Mouse (Mus musculus) Patski (cell line): ENCODE data around the gene Repin1. TPM values are rescaled to one million over a fixed set of nuclear protein-coding genes. Genes with fewer than 3 reads are reported as not detected.

Experiments
- ATAC-seq: fragments of 100-300 bp; one replicate; pipeline ENCODE4 v1.8.0; 2021
- CTCF ChIA-PET: fragments of 350-600 bp; sonication (Branson Sonifier 250); formaldehyde crosslinking; loops from one replicate; lab custom pipeline; 2022; ENCODE audit warnings: inconsistent platforms; lab: Charles Lee
- POLR2A ChIA-PET: fragments of 350-600 bp; sonication (Branson Sonifier 250); formaldehyde crosslinking; loops from one replicate; lab custom pipeline; 2022; ENCODE audit warnings: antibody characterized with exemption, inconsistent platforms; lab: Charles Lee
- DNase-seq: peaks from one replicate; pipeline ENCODE4 v3.0.0-alpha.2; 2011; ENCODE audit warnings: low read depth, low spot score
- H3K27me3 ChIP-seq: fragments of 371-371 bp; one replicate; pipeline ENCODE4 v1.5.1; 2021
- CTCF ChIP-seq: fragments of 100-300 bp; IDR thresholded peaks from one replicate; pipeline ENCODE4 v1.5.1; 2021
- in situ Hi-C: fragments of 300-500 bp; cut with MboI; formaldehyde crosslinking; loops from 3 replicates; pipeline ENCODE4 v1.11.1; 2018; ENCODE audit warnings: low pct_unique_long_range_greater_than_20kb, mixed read lengths
- polyA plus RNA-seq: library from polyadenylated mRNA; unstranded; gene quantifications from one replicate; pipeline ENCODE4 v1.2.3, GENCODE M21; 2021

Gene Repin1
- polyA plus RNA-seq, 1 experiment from 2014 or later: 44.2 TPM

- in situ Hi-C loops: no loop called here
- H3K27me3 ChIP-seq: peaks cover 4% of the 10 kb centered on the region
- ATAC-seq (peak; percentile 41), DNase-seq (no peak)
- POLR2A ChIA-PET: interaction anchor here (0.6 to 1.1 kb wide), 4 partner anchors 23 to 131 kb away, joined by 3 to 5 read pairs (median 3); partner anchors contain the start of genes Gm44965 and Repin1
- no peak for TF ChIP-seq CTCF
- CTCF ChIA-PET: interaction anchor here (0.8 to 1.6 kb wide), 2 partner anchors 27 to 38 kb away, joined by 4 read pairs; partner anchors contain the start of genes Gm44965 and Repin1
Measured at GRCm38 (mm10) chr6:48555104-48555890, 38.4 kb upstream of the Repin1 start.

DNA sequence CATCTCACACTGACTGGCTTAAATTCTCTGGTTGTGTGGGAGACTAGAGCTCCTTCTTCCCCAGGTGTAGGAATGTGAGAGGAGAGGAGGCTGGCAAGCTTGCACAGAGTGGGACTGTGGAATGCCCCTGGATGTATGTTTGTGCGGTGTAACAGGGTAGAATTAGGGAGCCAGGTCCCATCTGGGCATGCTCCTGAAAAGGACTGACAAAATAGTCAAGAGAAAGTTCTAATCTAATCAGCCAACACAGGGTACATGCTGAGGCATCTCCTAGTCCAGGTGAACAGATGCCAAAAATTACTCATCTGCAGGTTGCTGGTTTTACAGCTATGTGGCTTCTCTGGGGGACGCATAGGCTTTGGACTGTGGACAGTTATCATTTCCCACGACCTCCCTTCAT is 37.7 kb upstream of the Repin1 start:
- ChIA-PET POLR2A (interaction anchor here (0.6 kb wide), 1 partner anchor 131 kb away, joined by 3 read pairs; no protein-coding TSS in a partner anchor), CTCF (interaction anchor here (0.8 to 1.6 kb wide), 2 partner anchors 26 to 38 kb away, joined by 4 read pairs; partner anchors contain the start of genes Gm44965 and Repin1)
- DNase-seq (no peak), ATAC-seq (no peak)
- no peak for TF ChIP-seq CTCF
- peaks cover 4% of the 10 kb centered on the region for H3K27me3 ChIP-seq
- in situ Hi-C loops: no loop called here

DNA sequence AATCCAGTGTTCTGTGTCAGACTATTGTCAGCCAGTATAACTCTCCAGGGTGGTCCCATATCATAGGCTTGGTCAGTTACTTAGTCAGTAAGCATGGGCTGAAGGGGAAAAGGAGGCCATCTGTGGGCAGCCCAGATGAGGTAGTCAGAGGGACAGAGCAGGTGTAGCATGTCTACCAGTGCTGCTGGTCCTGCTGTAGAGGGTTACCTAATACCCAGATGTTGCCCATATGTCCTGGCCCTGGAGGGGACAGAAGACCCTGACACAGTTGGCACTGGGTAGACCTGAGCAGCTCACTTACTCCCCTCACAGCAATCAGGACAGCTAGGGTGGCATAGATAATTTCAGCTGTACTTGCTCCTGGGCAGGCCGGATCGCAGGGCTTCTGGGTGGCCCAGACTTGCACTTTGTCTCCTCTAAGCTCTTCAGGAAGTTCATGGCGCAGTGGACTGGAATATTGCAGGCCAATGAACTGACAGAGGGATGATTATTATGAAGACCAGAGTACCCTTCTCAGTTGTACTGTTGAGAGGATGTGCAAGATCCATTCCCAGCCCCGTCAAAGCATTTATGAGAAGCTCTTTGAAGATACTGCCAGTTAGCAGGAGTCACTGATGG is 27.9 kb upstream of the Repin1 start:
- ChIA-PET CTCF (interaction anchor here (1.0 kb wide), 1 partner anchor 81 kb away, joined by 4 read pairs; the partner anchor contains the start of gene Gimap8), POLR2A (interaction anchor here (0.6 to 1.0 kb wide), 2 partner anchors 61 to 1167 kb away, joined by 3 read pairs; partner anchors contain the start of gene AI854703)
- in situ Hi-C loops: no loop called here
- no peak for TF ChIP-seq CTCF
- no peak for ATAC-seq
- no peak for DNase-seq
- H3K27me3 ChIP-seq: no peaks in the 10 kb centered on the region

GRCm38 (mm10) chr6:48566312-48566711 is 27.4 kb upstream of the Repin1 start:
- no peak for DNase-seq
- TF ChIP-seq CTCF: no peak

DNA sequence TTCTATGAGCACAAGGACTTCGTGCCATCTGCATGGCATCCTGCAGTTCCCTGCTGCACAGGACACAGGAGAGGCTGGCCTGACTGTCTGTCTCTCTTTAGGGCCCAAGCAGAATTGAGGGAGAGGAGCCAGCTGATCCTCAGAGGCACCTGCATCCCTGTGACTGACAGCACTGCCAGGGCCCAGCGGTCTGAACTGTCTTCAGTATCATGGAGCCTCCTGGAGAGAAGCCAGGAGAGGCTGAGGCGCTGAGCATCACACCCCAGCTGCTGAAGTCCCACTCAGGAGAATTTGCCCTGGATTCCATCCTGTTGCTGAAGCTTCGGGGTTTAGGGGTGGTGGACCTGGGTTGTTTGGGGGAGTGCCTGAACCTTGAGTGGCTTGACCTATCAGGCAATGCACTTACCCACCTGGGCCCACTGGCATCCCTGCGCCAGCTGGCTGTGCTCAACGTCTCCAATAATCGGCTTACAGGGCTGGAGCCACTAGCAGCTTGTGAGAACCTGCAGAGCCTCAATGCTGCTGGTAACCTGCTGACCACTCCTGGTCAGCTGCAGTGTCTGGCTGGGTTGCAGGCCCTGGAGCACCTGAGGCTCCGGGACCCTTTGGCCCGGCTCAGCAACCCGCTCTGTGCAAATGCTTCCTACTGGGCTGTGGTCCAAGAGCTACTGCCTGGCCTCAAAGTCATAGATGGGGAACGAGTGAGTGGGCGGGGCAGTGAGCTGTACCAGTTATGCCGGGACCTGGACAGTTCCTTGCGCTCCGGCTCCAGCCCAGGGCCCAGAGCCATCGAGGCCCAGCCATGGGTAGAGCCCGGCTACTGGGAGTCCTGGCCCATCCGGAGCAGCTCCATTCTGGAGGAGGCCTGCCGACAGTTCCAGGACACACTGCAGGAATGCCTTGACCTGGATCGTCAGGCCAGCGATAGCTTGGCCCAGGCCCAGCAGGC is 25.4 kb upstream of the Repin1 start:
- ATAC-seq: peak; percentile 4
- H3K27me3 ChIP-seq: no peaks in the 10 kb centered on the region
- ChIA-PET CTCF (interaction anchor here (1.2 to 1.3 kb wide), 2 partner anchors 11 to 60 kb away, joined by 3 to 4 read pairs; no protein-coding TSS in a partner anchor), POLR2A (no interaction called here)
- in situ Hi-C loops: no loop called here
- TF ChIP-seq CTCF: no peak
- DNase-seq: no peak

More at GRCm38 (mm10) chr6:48566312-48566711, 27.4 kb upstream of the Repin1 start:
- ChIA-PET CTCF (interaction anchor here (1.0 kb wide), 1 partner anchor 81 kb away, joined by 4 read pairs; the partner anchor contains the start of gene Gimap8), POLR2A (interaction anchor here (0.6 to 1.0 kb wide), 2 partner anchors 60 to 1167 kb away, joined by 3 read pairs; partner anchors contain the start of gene AI854703)
- in situ Hi-C loops: no loop called here
- ATAC-seq: no peak
- no peaks in the 10 kb centered on the region for H3K27me3 ChIP-seq

GRCm38 (mm10) chr6:48569065-48569807 is 24.4 kb upstream of the Repin1 start:
- POLR2A ChIA-PET: interaction anchor here (0.9 kb wide), 1 partner anchor 9 kb away, joined by 3 read pairs; no protein-coding TSS in a partner anchor
- DNase-seq: no peak
- no peaks in the 10 kb centered on the region for H3K27me3 ChIP-seq
- CTCF ChIA-PET: interaction anchor here (1.1 to 1.3 kb wide), 2 partner anchors 11 kb away, joined by 3 to 4 read pairs; no protein-coding TSS in a partner anchor
- in situ Hi-C loops: no loop called here
- ATAC-seq: no peak
- TF ChIP-seq CTCF: no peak

DNA sequence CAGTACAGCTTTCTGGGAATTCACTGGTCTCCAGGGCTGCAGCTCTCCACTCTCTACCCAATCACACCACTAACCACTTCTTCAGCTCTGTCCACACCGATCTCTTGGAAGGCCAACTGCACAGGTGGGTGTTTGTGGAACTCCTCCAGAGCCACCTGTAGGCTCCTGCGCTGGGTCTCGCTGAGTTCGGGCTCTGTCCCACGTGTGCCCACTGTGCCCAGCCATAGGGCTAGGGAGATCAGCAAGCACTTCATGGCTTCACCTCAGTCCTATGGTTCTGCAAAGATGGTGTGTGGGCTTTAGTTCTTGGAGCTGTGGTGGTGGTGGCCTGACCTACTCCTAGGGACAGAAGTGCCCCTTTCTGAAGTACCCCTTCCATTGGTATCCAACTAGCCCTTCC is 21.7 kb upstream of the Repin1 start:
- POLR2A ChIA-PET: no interaction called here
- no peak for TF ChIP-seq CTCF
- CTCF ChIA-PET: no interaction called here
- in situ Hi-C loops: loop anchor here (10.0 kb wide), 1 partner anchor 193 kb away; no protein-coding TSS in a partner anchor
- no peaks in the 10 kb centered on the region for H3K27me3 ChIP-seq
- ATAC-seq: no peak
- DNase-seq: no peak

DNA sequence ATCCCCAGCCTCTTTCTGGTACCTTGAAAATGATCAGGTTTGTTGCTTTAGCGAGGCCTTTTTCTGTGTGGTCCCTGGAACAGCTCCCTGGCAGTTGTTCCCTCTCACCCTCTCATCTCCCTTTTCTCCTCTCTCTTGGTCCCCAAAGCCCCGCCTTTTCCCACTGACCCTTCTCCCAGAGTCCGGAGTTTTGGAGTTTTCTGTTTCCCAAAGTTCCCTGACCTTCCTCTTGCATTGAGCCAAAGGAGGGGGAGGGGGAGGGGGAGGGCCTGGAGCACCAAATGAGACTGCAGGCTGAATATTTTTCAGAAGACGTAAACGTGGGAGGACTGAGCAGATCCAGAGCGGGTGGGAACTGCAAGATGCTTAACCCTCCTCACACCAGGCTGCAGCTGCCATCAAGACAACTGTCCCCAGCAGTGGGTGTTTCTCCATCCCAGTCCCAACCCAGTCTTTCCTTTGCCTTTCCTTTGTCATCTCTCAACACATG is 21.1 kb upstream of the Repin1 start, which contains the start of gene Rarres2:
Rarres2 (minus strand) TSS at position 218 of the 490 bp plus-strand sequence.
- H3K27me3 ChIP-seq: no peaks in the 10 kb centered on the region
- DNase-seq (no peak), ATAC-seq (no peak)
- in situ Hi-C loops: loop anchor here (10.0 kb wide), 1 partner anchor 192 kb away; no protein-coding TSS in a partner anchor
- POLR2A ChIA-PET: no interaction called here
- TF ChIP-seq CTCF: no peak
- CTCF ChIA-PET: no interaction called here
